Mouse (Mus musculus) kidney, adult 18-20 months (tissue): ENCODE data around the gene Adh7.
A peak's percentile ranks its signal among the peaks of the same experiment; 100 is the strongest.

Source experiments
- DNase-seq: peaks from one replicate; pipeline ENCODE4 v3.0.0; 2021

Gene Adh7

GRCm38 (mm10) chr3:138217631-138218264 lies at the start of gene Adh7:
TSS of gene Adh7 (plus strand) at chr3:138217760.
- no peak for DNase-seq

GRCm38 (mm10) chr3:138173291-138173690 lies 44.3 kb upstream of the Adh7 start:
- DNase-seq = no peak

GRCm38 (mm10) chr3:138175551-138175950 lies 42.0 kb upstream of the Adh7 start:
- DNase-seq = no peak

- no peak for DNase-seq
Measured at GRCm38 (mm10) chr3:138182019-138182418, 35.5 kb upstream of the Adh7 start.

- DNase-seq = no peak
Measured at GRCm38 (mm10) chr3:138183371-138183770, 34.2 kb upstream of the Adh7 start.

GRCm38 (mm10) chr3:138185290-138185689 lies 32.3 kb upstream of the Adh7 start:
- DNase-seq = no peak

GRCm38 (mm10) chr3:138185995-138186930 lies 31.3 kb upstream of the Adh7 start:
- no peak for DNase-seq

- no peak for DNase-seq
Measured at GRCm38 (mm10) chr3:138192260-138192659, 25.3 kb upstream of the Adh7 start.

- DNase-seq = no peak
Measured at GRCm38 (mm10) chr3:138193683-138194302, 23.8 kb upstream of the Adh7 start, which contains the start of gene 4930579F01Rik. TSS of gene 4930579F01Rik (minus strand) at chr3:138193825.

- DNase-seq = no peak
Measured at GRCm38 (mm10) chr3:138197093-138197492, 20.5 kb upstream of the Adh7 start.

GRCm38 (mm10) chr3:138197556-138197955 lies 20.0 kb upstream of the Adh7 start:
- no peak for DNase-seq

GRCm38 (mm10) chr3:138197973-138198721 lies 19.4 kb upstream of the Adh7 start:
- DNase-seq = peak; percentile 87

- DNase-seq = no peak
Measured at GRCm38 (mm10) chr3:138198722-138199068, 18.9 kb upstream of the Adh7 start.

- no peak for DNase-seq
Measured at GRCm38 (mm10) chr3:138208821-138209220, 8.7 kb upstream of the Adh7 start.

GRCm38 (mm10) chr3:138210432-138211075 lies 7.0 kb upstream of the Adh7 start:
- DNase-seq = no peak

- DNase-seq = no peak
Measured at GRCm38 (mm10) chr3:138212431-138212951, 5.1 kb upstream of the Adh7 start.

- no peak for DNase-seq
Measured at GRCm38 (mm10) chr3:138215395-138215989, 2.1 kb upstream of the Adh7 start.

GRCm38 (mm10) chr3:138216091-138216490 lies 1.5 kb upstream of the Adh7 start:
- DNase-seq = no peak

GRCm38 (mm10) chr3:138221116-138221515 lies 3.6 kb downstream of the Adh7 start:
- no peak for DNase-seq

- no peak for DNase-seq
Measured at GRCm38 (mm10) chr3:138222511-138222910, 5.0 kb downstream of the Adh7 start.

- DNase-seq = peak; percentile 72
Measured at GRCm38 (mm10) chr3:138222952-138223351, 5.4 kb downstream of the Adh7 start.
